Mouse (Mus musculus) heart, embryonic 16.5 days (tissue): Measurements from ENCODE around the gene Mrgprb5. TPM values are rescaled to one million over a fixed set of nuclear protein-coding genes. Genes with fewer than 3 reads are reported as not detected.
A peak's percentile ranks its signal among the peaks of the same experiment; 100 is the strongest.
"Not testable (repeated sequence)": the region's sequence is repeated elsewhere in the genome, so short reads cannot be mapped to it uniquely, and the experiment has no call there.

Source experiments
- ATAC-seq: fragments of 200-750 bp; cut with Nextera tagmentation; replicated peaks from 2 replicates; pipeline ENCODE4 v1.8.0; 2017; ENCODE audit warnings: moderate number of reproducible peaks; ENCODE audit not compliant: insufficient read depth, low FRiP score; ENCODE audit errors: extremely low read depth
- H3K27ac ChIP-seq: fragments of 300-500 bp; sonication (generic); 2 replicates; pipeline ENCODE4 v1.5.1; 2014; ENCODE audit warnings: mild to moderate bottlenecking, low read length, control low read depth, moderate library complexity
- H3K27me3 ChIP-seq: fragments of 300-500 bp; sonication (generic); 2 replicates; pipeline ENCODE4 v1.6.1; 2014; ENCODE audit warnings: low read length, mixed read lengths; ENCODE audit not compliant: control insufficient read depth, insufficient read depth
- H3K36me3 ChIP-seq: fragments of 300-500 bp; sonication (generic); 2 replicates; pipeline ENCODE4 v1.6.1; 2014; ENCODE audit not compliant: control insufficient read depth, insufficient read depth
- H3K4me1 ChIP-seq: fragments of 300-500 bp; sonication (generic); 2 replicates; pipeline ENCODE4 v1.6.1; 2014; ENCODE audit warnings: low read length, mixed read lengths; ENCODE audit not compliant: control insufficient read depth, insufficient read depth
- H3K4me2 ChIP-seq: fragments of 300-500 bp; sonication (generic); 2 replicates; pipeline ENCODE4 v1.6.1; 2014; ENCODE audit warnings: low read depth, mild to moderate bottlenecking, control low read depth, low read length
- H3K4me3 ChIP-seq: fragments of 300-500 bp; sonication (generic); 2 replicates; pipeline ENCODE4 v1.5.1; 2014; ENCODE audit warnings: mild to moderate bottlenecking, control low read depth, low read length
- H3K9ac ChIP-seq: fragments of 300-500 bp; sonication (generic); 2 replicates; pipeline ENCODE4 v1.6.1; 2014; ENCODE audit warnings: low read length, control low read depth
- H3K9me3 ChIP-seq: fragments of 300-500 bp; sonication (generic); replicated peaks from 2 replicates; pipeline ENCODE4 v1.6.1; 2016; ENCODE audit warnings: low read length; ENCODE audit not compliant: control insufficient read depth
- WGBS: fragments of 180-500 bp; shearing (Covaris S2); extraction: QIAGEN DNeasy Blood & Tissue Kit; methylation state at CpG from one replicate; pipeline ENCODE4 v1.1.7; 2014; 5-methylcytosine and 5-hydroxymethylcytosine counted together
- polyA plus RNA-seq: library from polyadenylated mRNA; unstranded; fragments of >200 nt; fragmentation: Nextera tagmentation; extraction: Ambion mirVana; gene quantifications from 2 replicates; pipeline ENCODE4 v1.2.1, GENCODE M21; 2015

Mrgprb5 gene
- polyA plus RNA-seq = not detected in 2 replicates

- ATAC-seq = no peak
- H3K4me3 ChIP-seq = no peak within 1 kb of the TSS
- no peaks in the 10 kb centered on the region for H3K27me3 ChIP-seq
- H3K9me3 ChIP-seq = no peaks in the 10 kb centered on the region
- no peaks in the 10 kb centered on the region for H3K4me1 ChIP-seq
- no peak within 1 kb of the TSS for H3K4me2 ChIP-seq
- H3K27ac ChIP-seq = no peak within 1 kb of the TSS
- 61% methylated on average over 2 of the region's 2 CpGs for WGBS
- no peaks in the 10 kb centered on the region for H3K36me3 ChIP-seq
- H3K9ac ChIP-seq = no peak within 1 kb of the TSS
These were observed at the start of gene Mrgprb5 for GRCm38 (mm10) chr7:48168919-48169318. TSS of gene Mrgprb5 (minus strand) at chr7:48169019.

- no peaks in the 10 kb centered on the region for H3K36me3 ChIP-seq
- H3K27me3 ChIP-seq = no peaks in the 10 kb centered on the region
- H3K4me2 ChIP-seq = no peak within 1 kb of the TSS
- no peak within 1 kb of the TSS for H3K4me3 ChIP-seq
- H3K9me3 ChIP-seq = peaks cover 2% of the 10 kb centered on the region; the same call in 1 of the 2 replicates
- 80% methylated on average over 3 of the region's 3 CpGs for WGBS
- H3K4me1 ChIP-seq = no peaks in the 10 kb centered on the region
- no peak within 1 kb of the TSS for H3K9ac ChIP-seq
- no peak within 1 kb of the TSS for H3K27ac ChIP-seq
- no peak for ATAC-seq
These were observed 30.4 kb upstream of the Mrgprb5 start, which contains the start of gene Mrgprb4 for GRCm38 (mm10) chr7:48199188-48199587. TSS of gene Mrgprb4 (minus strand) at chr7:48199288.

DNA sequence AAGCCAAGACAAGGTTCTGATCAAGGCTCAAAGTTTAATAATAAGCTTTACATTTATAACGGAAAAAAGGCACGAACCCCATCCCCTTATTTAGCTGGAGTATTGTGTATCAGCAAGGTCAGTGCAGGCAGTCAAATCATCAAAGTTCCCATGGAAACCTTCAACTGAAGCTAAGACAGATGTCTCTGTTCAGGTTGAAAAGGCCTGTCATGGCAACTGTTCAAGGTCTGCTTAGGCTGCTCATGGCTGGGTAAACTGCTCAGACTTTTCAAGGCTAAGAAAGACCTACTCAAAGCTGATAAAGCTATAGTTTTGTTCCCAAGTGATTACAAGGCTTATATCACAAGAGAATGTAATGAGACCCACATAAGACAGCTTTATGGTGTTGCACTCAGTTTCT is 1.3 kb downstream of the Mrgprb5 start:
- no peaks in the 10 kb centered on the region for H3K9me3 ChIP-seq
- no peaks in the 10 kb centered on the region for H3K36me3 ChIP-seq
- H3K27ac ChIP-seq = no peak overlapping the region
- H3K27me3 ChIP-seq = no peaks in the 10 kb centered on the region
- H3K4me1 ChIP-seq = no peaks in the 10 kb centered on the region
- no peak overlapping the region for H3K4me3 ChIP-seq
- 79% methylated on average over 2 of the region's 2 CpGs for WGBS
- no peak overlapping the region for H3K9ac ChIP-seq
- no peak overlapping the region for H3K4me2 ChIP-seq
- no peak for ATAC-seq

DNA sequence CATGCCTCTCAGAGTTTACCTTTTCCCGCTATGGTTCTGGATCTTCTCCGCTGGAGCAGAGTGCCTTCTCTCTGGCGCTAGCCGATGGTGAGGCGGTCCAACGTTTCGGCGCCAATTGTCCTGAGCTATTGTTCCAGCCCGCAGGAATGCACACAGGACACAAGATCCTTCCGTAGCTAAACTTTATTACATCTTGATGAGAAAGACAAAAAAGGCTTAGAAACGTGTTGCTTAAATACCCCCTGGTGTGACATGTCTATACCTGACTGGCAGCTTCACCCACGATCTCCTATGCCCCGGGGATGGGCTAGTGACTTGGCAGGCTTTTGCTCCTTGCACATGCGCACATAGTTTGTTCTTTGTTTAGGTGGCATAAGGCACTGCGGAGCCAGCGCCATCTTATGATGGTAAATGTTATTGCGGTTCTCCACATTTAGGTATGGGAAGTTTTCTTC is 30.5 kb downstream of the Mrgprb5 start:
- peak; percentile 53; the same call in 1 of the 2 replicates for ATAC-seq
- 2% methylated on average over 17 of the region's 17 CpGs for WGBS

DNA sequence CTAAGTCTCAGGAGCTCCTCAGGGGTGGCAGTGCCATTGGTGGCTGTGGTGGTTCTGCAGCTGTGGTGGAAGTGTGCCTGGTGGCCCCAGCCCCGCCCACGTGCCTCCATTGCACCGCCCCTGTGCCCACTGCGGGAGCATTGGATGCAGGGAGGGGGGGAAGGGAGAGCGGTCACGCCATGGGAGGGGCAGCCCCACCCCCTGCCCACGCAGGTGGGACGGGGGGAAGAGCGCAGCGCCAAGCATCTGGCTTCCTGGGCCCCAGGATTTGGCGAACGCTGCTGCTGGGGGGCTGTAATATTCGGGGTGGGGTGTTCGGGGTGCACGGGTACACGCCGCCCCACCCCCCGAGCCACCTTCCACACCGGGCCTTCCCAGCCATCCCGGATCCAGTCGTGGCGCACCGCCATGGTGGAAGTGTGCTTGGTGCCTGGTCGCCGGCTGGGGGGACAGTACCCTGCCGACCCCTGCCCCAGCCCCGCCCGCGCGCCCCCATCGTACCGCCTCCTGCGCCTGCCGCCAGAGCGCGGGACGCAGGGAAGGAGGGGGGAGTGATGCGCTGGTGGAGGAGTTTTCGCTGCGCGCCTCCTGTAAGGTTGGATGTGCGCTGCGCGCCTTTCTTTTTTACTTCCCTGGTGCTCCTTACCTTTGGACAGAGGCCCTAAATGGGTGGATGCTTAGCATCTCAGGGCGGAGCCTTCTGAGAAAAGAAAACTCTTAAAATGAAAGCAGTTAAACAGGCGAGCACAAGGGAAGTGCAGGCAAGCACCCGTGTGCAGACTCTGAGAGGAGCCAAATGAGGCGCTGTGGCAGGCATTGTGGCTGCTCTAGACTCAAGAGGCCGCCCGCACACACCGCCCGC is 31.4 kb downstream of the Mrgprb5 start:
- H3K4me3 ChIP-seq = peak overlapping the region; percentile 74
- 0 out of 2 replicates have a peak, but pooled peaks cover 2% of the 10 kb centered on the region for H3K9me3 ChIP-seq
- peak overlapping the region; percentile 83 for H3K27ac ChIP-seq
- peak; percentile 89 for ATAC-seq
- WGBS = 2% methylated on average over 42 of the region's 52 CpGs
- H3K9ac ChIP-seq = peak overlapping the region; percentile 77
- peak overlapping the region; percentile 97 for H3K4me2 ChIP-seq
- H3K36me3 ChIP-seq = no peaks in the 10 kb centered on the region
- H3K4me1 ChIP-seq = no peaks in the 10 kb centered on the region
- no peaks in the 10 kb centered on the region for H3K27me3 ChIP-seq

More for the DNA sequence above, 30.5 kb downstream of the Mrgprb5 start:
- Histone ChIP-seq H3K9me3 (0 out of 2 replicates have a peak, but pooled peaks cover 2% of the 10 kb centered on the region), H3K9ac (peak overlapping the region; percentile 77), H3K4me2 (peak overlapping the region; percentile 97), H3K4me1 (no peaks in the 10 kb centered on the region), H3K4me3 (peak overlapping the region; percentile 74), H3K27me3 (no peaks in the 10 kb centered on the region), H3K27ac (peak overlapping the region; percentile 83), H3K36me3 (no peaks in the 10 kb centered on the region)

DNA sequence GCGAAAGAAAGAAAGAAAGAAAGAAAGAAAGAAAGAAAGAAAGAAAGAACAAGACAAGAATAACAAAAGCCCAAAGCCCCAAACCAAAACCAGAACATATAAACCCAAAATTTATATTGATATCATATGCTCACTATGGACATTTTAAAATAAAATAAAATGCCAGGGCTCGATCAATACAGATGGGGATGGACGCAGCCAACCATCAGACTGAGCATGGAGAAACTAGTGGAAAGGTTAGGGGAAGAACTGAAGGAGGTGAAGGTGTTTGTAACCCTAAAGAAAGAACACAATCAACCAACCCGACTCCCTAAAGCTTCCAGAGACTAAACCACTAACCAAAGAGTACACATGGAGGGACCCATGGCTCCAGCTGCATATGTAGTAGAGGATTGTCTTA is 36.1 kb downstream of the Mrgprb5 start:
- no peak for ATAC-seq
- 53% methylated on average over 4 of the region's 4 CpGs for WGBS
- Histone ChIP-seq H3K4me3 (no peak overlapping the region), H3K36me3 (no peaks in the 10 kb centered on the region), H3K4me2 (no peak overlapping the region), H3K27ac (no peak overlapping the region), H3K27me3 (no peaks in the 10 kb centered on the region), H3K9ac (no peak overlapping the region), H3K9me3 (no peaks in the 10 kb centered on the region), H3K4me1 (no peaks in the 10 kb centered on the region)

DNA sequence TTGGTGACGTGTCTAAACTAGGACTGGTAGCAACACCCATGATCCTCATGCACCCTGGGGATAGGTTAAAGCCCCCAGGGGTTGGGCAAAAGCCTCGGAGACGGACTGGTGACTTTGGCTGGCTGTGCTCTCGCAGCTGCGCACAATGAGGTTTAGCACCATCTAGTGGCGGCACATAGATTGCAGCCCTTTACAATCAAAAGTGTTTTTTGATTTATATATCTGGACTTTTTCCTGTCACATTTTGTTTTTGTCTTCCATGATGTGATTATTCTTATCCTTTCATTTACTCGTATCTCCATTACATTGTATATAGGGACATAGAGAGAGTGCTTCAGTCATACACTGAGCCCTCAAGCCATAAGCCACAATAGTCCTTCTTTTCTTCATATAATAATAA is 36.6 kb downstream of the Mrgprb5 start:
- WGBS = 0% methylated on average over 4 of the region's 7 CpGs
- peak overlapping the region; percentile 56 for H3K4me3 ChIP-seq
- H3K9ac ChIP-seq, ATAC-seq, H3K27me3 ChIP-seq, H3K27ac ChIP-seq, H3K9me3 ChIP-seq, H3K4me1 ChIP-seq, H3K36me3 ChIP-seq: not testable (repeated sequence)
- H3K4me2 ChIP-seq = peak overlapping the region; percentile 62

DNA sequence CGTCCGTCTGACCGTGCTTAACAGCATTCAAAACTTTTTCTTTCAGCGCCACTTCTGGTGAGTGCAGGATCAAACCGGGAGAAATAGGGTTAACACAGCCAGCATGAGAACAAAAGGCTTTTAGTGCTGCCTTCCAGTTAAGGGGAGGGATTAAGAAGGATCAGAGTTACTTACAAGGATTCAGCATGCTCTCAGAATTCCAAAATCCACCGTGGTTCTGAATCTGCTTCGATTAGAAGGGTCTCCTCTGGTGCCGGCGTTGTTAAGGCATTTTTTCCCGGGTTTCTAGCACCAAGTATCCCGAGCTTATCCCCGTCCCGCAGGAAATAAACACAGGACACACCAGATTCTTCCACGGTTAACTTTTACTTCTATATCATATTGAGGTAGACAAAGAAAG is 37.0 kb downstream of the Mrgprb5 start:
- not testable (repeated sequence) for H3K4me1 ChIP-seq, H3K36me3 ChIP-seq

GRCm38 (mm10) chr7:48123806-48124205 is 45.0 kb downstream of the Mrgprb5 start:
- Histone ChIP-seq H3K9ac (no peak overlapping the region), H3K4me3 (no peak overlapping the region), H3K27me3 (no peaks in the 10 kb centered on the region), H3K27ac (no peak overlapping the region), H3K4me1 (no peaks in the 10 kb centered on the region), H3K9me3 (no peaks in the 10 kb centered on the region), H3K4me2 (no peak overlapping the region), H3K36me3 (no peaks in the 10 kb centered on the region)
- 76% methylated on average over 5 of the region's 5 CpGs for WGBS
- no peak for ATAC-seq

More for the DNA sequence above, 37.0 kb downstream of the Mrgprb5 start:
- peak overlapping the region; percentile 56 for H3K4me3 ChIP-seq
- whole genome bisulfite sequencing = 3% methylated on average over 10 of the region's 14 CpGs
- H3K4me2 ChIP-seq = peak overlapping the region; percentile 62
- ATAC-seq, H3K27me3 ChIP-seq, H3K9me3 ChIP-seq: not testable (repeated sequence)
- peak overlapping the region; percentile 85 for H3K27ac ChIP-seq
- H3K9ac ChIP-seq = peak overlapping the region; percentile 70
